Mouse (Mus musculus) gastrocnemius, adult 2 months (tissue): ENCODE results near the gene Chchd3. TPM values are rescaled to one million over a fixed set of nuclear protein-coding genes. Genes with fewer than 3 reads are reported as not detected.
A peak's percentile ranks its signal among the peaks of the same experiment; 100 is the strongest.

Experiments used
- DNase-seq: peaks from one replicate; pipeline ENCODE4 v3.0.0; 2022
- H3K27ac ChIP-seq: fragments of 200-600 bp; 2 replicates; pipeline ENCODE4 v1.8.1; 2022; ENCODE audit warnings: mild to moderate bottlenecking
- H3K4me3 ChIP-seq: fragments of 200-600 bp; 2 replicates; pipeline ENCODE4 v1.8.1; 2022; ENCODE audit warnings: mild to moderate bottlenecking, moderate library complexity
- CTCF ChIP-seq: fragments of 200-600 bp; IDR thresholded peaks from 2 replicates; pipeline ENCODE4 v1.8.1; 2022; ENCODE audit warnings: antibody characterized with exemption, mild to moderate bottlenecking, moderate library complexity
- intact Hi-C: fragments of 180-260 bp; cut with DNase I; formaldehyde crosslinking; loops from one replicate; pipeline ENCODE4 v1.15.1; 2025
- total RNA-seq, 2 experiments: library from RNA; stranded (reverse); gene quantifications; 2 replicates each; pipeline ENCODE4 v1.2.3; 2021

Gene Chchd3
- total RNA-seq, 2 experiments from 2014 or later: 397 to 478 TPM

DNA sequence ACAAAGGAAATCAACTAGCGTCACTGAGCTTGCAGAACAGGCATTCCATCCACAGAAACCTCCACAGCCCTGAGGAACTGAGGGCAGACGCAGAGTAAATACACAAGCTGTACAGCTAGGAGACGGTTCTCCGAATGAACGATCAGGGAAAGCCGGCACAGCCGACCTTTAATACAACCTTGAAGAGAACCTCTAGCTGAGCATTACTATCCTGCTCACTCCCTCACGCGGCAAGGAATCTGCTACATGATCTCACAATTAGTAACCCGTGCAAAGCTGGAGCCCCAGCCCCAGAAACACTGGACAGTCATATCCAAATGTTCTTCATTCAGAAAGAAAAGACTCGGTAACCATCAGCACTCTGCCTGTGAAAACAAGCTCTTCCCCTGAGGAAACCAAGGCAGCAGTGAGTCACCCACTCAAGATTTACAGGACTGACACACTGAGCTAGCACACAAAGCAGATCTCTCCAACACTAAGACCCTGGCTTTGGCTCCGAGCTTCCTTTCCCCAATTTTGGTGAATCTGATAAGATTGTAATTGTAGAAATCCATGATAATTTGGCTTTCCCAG, 69.9 kb downstream of the Chchd3 start:
- Histone ChIP-seq H3K4me3 (no peak overlapping the region), H3K27ac (no peak overlapping the region)
- no peak for TF ChIP-seq CTCF
- no peak for DNase-seq
- intact Hi-C loops: no loop called here

- H3K27ac ChIP-seq: no peak overlapping the region
- no peak overlapping the region for H3K4me3 ChIP-seq
- TF ChIP-seq CTCF: no peak
- no peak for DNase-seq
- intact Hi-C loops: no loop called here
These were observed 71.5 kb downstream of the Chchd3 start for GRCm38 (mm10) chr6:32988561-32988960.

DNA sequence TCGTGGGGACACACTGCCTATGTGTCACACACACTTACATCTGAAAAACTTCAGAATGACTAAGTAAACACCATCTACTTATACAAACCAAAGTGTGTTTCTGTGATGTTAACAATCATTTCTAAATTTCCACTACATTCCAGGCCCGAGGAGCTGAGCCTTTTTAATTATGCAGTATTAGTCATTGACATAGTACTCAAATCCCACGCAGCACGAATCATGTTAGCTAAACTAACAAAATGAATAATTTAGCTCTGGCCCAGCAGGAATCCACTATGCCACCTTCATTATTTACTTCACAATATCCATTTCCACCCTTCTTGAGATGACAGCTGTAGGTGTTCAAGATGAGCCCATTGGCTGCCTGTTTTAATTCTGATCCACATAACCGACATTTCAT, 76.2 kb downstream of the Chchd3 start:
- intact Hi-C loops: loop anchor here (5.0 kb wide), 1 partner anchor 68 kb away; no protein-coding TSS in a partner anchor
- TF ChIP-seq CTCF: no peak
- no peak overlapping the region for H3K27ac ChIP-seq
- no peak for DNase-seq
- no peak overlapping the region for H3K4me3 ChIP-seq

DNA sequence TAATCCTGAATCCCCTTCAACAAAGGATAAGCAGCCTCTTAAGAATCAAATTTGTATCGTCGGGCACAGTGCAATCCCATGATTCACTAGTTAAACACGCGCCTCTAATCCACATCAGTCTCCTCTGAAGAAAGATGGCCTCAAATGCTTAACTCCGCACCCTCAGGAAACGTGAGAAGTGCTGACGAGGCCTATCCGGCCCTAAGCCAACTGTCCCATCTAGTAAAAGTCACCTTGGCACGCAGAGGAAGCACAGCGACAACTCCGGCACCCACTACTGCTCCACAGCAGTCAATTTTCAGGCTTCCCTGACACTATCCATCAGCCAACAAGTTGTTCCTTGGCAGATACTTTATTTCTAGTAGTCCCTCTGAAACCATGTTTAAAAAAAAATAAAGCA, 78.8 kb downstream of the Chchd3 start:
- intact Hi-C loops: loop anchor here (5.0 kb wide), 1 partner anchor 71 kb away; no protein-coding TSS in a partner anchor
- H3K27ac ChIP-seq: peak overlapping the region; percentile 60
- peak; percentile 67 for DNase-seq
- H3K4me3 ChIP-seq: no peak overlapping the region
- no peak for TF ChIP-seq CTCF

DNA sequence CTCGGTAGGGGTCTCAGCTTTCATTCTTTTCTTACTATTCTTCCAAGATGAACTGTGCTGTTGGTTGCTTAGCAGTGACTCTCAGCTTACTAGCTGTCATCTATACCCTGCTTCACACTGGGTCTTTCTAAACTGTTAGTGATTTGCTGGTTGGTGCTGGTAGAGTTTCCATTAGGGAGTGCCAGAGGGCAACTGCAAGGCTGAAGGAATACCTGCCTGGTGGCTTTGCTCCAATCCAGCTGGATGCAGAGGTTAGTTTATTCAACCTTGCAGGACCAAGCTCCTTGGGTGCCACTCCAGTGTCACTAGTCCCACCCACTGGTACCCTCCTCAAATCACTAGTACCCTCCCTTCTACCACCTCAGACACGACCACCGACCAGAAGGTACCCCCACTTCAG, 81.2 kb downstream of the Chchd3 start:
- Histone ChIP-seq H3K4me3 (no peak overlapping the region), H3K27ac (no peak overlapping the region)
- intact Hi-C loops: loop anchor here (10.0 kb wide), 1 partner anchor 146 kb away; no protein-coding TSS in a partner anchor
- peak; percentile 46 for TF ChIP-seq CTCF
- DNase-seq: peak; percentile 48

GRCm38 (mm10) chr6:32971926-32972325, 88.1 kb downstream of the Chchd3 start:
- intact Hi-C loops: loop anchor here (10.0 kb wide), 1 partner anchor 153 kb away; no protein-coding TSS in a partner anchor
- DNase-seq: no peak
- Histone ChIP-seq H3K4me3 (no peak overlapping the region), H3K27ac (no peak overlapping the region)
- TF ChIP-seq CTCF: no peak

GRCm38 (mm10) chr6:32968971-32969370, 91.1 kb downstream of the Chchd3 start:
- TF ChIP-seq CTCF: no peak
- Histone ChIP-seq H3K27ac (no peak overlapping the region), H3K4me3 (no peak overlapping the region)
- DNase-seq: no peak
- intact Hi-C loops: no loop called here

DNA sequence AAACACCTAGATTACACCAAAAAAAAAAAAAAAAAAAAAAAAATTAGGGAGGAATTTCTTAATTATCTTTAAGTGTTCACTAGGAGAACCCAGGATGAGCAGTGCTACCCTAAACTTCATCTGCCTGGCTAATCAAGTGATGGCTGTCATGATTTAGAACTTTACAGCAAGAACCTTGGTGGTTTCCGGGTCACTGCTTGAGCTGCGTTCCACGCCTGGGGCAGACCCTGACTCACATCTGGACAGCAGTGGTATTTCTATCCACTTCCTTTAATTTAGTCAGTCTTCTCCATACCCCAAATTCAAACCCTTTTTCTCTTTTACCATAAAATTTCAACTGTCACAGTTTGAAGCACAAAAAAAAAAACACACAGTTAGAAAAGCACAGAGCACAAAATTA, 98.0 kb downstream of the Chchd3 start:
- Histone ChIP-seq H3K4me3 (no peak overlapping the region), H3K27ac (no peak overlapping the region)
- intact Hi-C loops: no loop called here
- no peak for DNase-seq
- TF ChIP-seq CTCF: no peak

DNA sequence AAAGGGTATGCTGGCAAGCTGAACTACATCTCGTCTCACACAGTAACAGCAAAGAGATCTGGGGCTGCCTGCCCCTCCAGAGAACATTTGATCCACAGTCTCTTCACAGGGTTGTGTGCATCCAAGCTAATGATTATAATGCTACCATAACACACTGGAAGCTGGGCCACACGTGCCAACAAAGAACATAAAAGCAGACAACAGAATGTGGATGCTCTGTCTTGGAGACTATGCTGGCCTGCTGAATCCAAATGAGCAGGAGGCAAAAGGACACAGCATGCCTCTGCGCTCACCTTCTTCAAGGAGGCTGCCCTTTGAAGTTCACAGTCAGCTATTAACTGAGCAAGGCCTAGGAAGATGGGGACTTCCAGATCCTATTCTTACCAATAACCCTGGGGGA, 98.6 kb downstream of the Chchd3 start:
- no peak for TF ChIP-seq CTCF
- DNase-seq: no peak
- intact Hi-C loops: no loop called here
- Histone ChIP-seq H3K27ac (no peak overlapping the region), H3K4me3 (no peak overlapping the region)

DNA sequence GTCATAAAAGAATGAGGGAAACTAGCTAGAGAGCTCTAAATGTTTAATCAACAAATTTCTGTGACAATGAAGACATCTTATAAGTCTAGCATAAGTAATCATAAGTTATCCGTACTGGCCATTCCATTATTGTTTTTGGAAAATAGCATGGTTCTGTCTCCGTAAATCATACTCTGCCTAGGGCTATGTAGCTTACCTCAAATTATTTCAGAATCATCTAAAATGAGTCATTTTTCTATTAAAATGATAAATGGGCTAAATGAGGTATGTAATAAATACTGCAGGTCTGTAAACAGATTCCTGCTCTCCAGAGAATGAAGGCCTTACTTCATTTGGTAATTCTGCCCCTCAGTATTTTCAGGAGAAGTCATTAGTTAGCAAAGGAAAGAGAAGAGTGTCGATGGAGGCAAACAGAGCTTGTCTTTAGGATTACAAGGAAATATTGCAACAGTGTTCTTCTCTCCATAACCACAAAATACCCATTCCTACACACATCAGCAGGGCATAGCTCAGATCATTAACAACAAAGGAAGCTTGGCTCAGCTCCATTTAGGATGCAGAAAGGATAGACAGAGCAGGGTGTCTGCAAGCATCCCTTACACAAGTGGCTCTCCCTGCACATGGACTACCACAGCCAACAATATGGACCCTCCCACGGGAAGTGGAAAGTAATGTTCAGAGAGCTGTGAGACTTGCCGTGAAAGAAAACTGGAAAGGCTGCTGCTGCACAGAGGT, 100.1 kb downstream of the Chchd3 start:
- no peak overlapping the region for H3K27ac ChIP-seq

GRCm38 (mm10) chr6:32955481-32955880, 104.6 kb downstream of the Chchd3 start:
- DNase-seq: no peak
- H3K27ac ChIP-seq: no peak overlapping the region
- no peak overlapping the region for H3K4me3 ChIP-seq
- intact Hi-C loops: no loop called here
- TF ChIP-seq CTCF: no peak

More for the DNA sequence above, 100.1 kb downstream of the Chchd3 start:
- no peak for TF ChIP-seq CTCF
- intact Hi-C loops: no loop called here
- no peak for DNase-seq
- H3K4me3 ChIP-seq: no peak overlapping the region

- H3K4me3 ChIP-seq: no peak overlapping the region
- intact Hi-C loops: no loop called here
- DNase-seq: no peak
- H3K27ac ChIP-seq: no peak overlapping the region
- no peak for TF ChIP-seq CTCF
These were observed 109.1 kb downstream of the Chchd3 start for GRCm38 (mm10) chr6:32950973-32951372.

DNA sequence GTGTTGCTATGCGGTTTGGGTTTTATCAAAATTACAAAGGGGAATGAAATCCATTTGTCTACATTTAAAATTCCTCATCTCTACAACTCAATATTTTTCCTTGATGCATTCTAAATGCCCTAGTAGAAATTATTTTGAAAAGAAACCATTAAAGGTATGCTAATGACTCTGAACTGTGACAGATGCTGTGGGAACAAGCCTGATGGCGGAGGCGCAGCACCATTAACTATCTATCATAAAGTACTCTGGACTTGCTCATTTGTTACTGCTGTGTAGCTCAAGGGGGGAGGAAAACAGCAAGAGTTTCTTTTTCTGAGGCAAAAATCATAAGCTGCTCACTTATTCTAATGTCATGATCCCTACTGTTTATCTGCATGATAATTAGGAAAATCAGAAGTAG, 110.4 kb downstream of the Chchd3 start:
- no peak for TF ChIP-seq CTCF
- no peak for DNase-seq
- intact Hi-C loops: no loop called here
- no peak overlapping the region for H3K27ac ChIP-seq
- no peak overlapping the region for H3K4me3 ChIP-seq

GRCm38 (mm10) chr6:32947225-32947624, 112.8 kb downstream of the Chchd3 start:
- intact Hi-C loops: no loop called here
- no peak for TF ChIP-seq CTCF
- Histone ChIP-seq H3K4me3 (no peak overlapping the region), H3K27ac (no peak overlapping the region)
- DNase-seq: no peak
